Mouse (Mus musculus) granulocyte monocyte progenitor cell, adult 5-6 weeks (primary cell): ENCODE results near the gene Anapc5. TPM values are rescaled to one million over a fixed set of nuclear protein-coding genes. Genes with fewer than 3 reads are reported as not detected.
A peak's percentile ranks its signal among the peaks of the same experiment; 100 is the strongest.

Experiments
- ATAC-seq: replicated peaks from 2 replicates; pipeline ENCODE4 v1.8.0; 2016; ENCODE audit warnings: mild to moderate bottlenecking, moderate TSS enrichment, inconsistent platforms; ENCODE audit not compliant: poor library complexity, severe bottlenecking
- total RNA-seq, 2 experiments: library from RNA; stranded (forward) in 1 of 2; stranded (reverse) in 1 of 2; fragments of 200-712, 200-1000 nt in 1 of 2; fragments of >200 nt in 1 of 2; fragmentation: Nextera tagmentation in 1 of 2; gene quantifications; 2 replicates each; pipeline ENCODE4 v1.2.3; 2014 to 2017

Anapc5 gene
- total RNA-seq (2014; fragmentation: Nextera tagmentation) (306 and 321 TPM in 2 replicates), total RNA-seq (2017) (339 and 341 TPM in 2 replicates)

GRCm38 (mm10) chr5:122820777-122821523 is at the start of gene Anapc5:
Gene Anapc5, minus strand, starts transcription at chr5:122821339.
- peak; percentile 98 for ATAC-seq

- no peak for ATAC-seq
These were observed 41.9 kb upstream of the Anapc5 start for GRCm38 (mm10) chr5:122863053-122863452.

- ATAC-seq: no peak
These were observed 34.7 kb upstream of the Anapc5 start for GRCm38 (mm10) chr5:122855858-122856257.

- no peak for ATAC-seq
These were observed 31.5 kb upstream of the Anapc5 start for GRCm38 (mm10) chr5:122852611-122853010.

GRCm38 (mm10) chr5:122850319-122851002 is 29.3 kb upstream of the Anapc5 start:
- ATAC-seq: no peak; the same call in 1 of the 2 replicates

GRCm38 (mm10) chr5:122849521-122850318 is 28.6 kb upstream of the Anapc5 start, which contains the start of gene Rnf34:
Gene Rnf34, plus strand, starts transcription at chr5:122850048.
- ATAC-seq: peak; percentile 97

GRCm38 (mm10) chr5:122843799-122844198 is 22.7 kb upstream of the Anapc5 start:
- peak; percentile 93 for ATAC-seq

- peak; percentile 63 for ATAC-seq
These were observed 20.0 kb upstream of the Anapc5 start for GRCm38 (mm10) chr5:122841126-122841525.

- no peak for ATAC-seq
These were observed 11.9 kb upstream of the Anapc5 start for GRCm38 (mm10) chr5:122832996-122833395.

- peak; percentile 52; the same call in 1 of the 2 replicates for ATAC-seq
These were observed 11.4 kb upstream of the Anapc5 start for GRCm38 (mm10) chr5:122832536-122832935.

- no peak for ATAC-seq
These were observed 4.0 kb upstream of the Anapc5 start for GRCm38 (mm10) chr5:122825099-122825498.

- no peak for ATAC-seq
These were observed 3.3 kb upstream of the Anapc5 start for GRCm38 (mm10) chr5:122824450-122824849.

GRCm38 (mm10) chr5:122823976-122824375 is 2.8 kb upstream of the Anapc5 start:
- no peak for ATAC-seq

- no peak for ATAC-seq
These were observed 1.3 kb upstream of the Anapc5 start for GRCm38 (mm10) chr5:122822441-122822840.

GRCm38 (mm10) chr5:122821524-122821885 is 366 bp upstream of the Anapc5 start:
- ATAC-seq: peak; percentile 22

- ATAC-seq: no peak
These were observed 8.4 kb downstream of the Anapc5 start for GRCm38 (mm10) chr5:122812699-122813098.

- peak; percentile 81 for ATAC-seq
These were observed 9.6 kb downstream of the Anapc5 start for GRCm38 (mm10) chr5:122811364-122812079.

- ATAC-seq: no peak
These were observed 15.6 kb downstream of the Anapc5 start for GRCm38 (mm10) chr5:122805503-122805902.

- no peak for ATAC-seq
These were observed 18.4 kb downstream of the Anapc5 start for GRCm38 (mm10) chr5:122802706-122803105.

GRCm38 (mm10) chr5:122801684-122802083 is 19.5 kb downstream of the Anapc5 start:
- ATAC-seq: no peak
